Mouse (Mus musculus): ENCODE measurements around the gene Efcab6.

DNA sequence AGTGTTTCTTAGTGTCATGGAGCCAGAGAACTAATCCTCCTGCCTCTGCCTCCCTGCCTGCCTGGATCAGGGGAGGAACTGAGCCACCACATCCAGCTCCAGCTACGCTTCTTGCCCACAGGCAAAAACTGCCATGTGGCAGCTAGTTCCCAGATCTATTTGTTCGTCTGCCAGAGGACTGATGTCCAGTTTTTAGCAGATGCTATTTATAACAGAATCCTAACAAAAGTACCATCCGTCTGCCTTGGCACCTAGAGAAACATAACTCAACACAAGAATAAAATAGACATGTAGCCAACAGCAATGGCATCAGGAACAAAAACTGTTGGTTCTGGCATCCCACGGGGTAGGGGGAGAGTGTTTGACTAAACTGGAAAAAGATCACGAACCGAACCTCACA, 6.3 kb downstream of the Efcab6 start:
- TF ChIP-seq MAFK (IDR thresholded peaks at IDR 0.05; ENCODE audit: insufficient read depth, low read depth, low read length), result no peak
- no peak for TF ChIP-seq ZC3H11A (IDR thresholded peaks at IDR 0.05; ENCODE audit: borderline replicate concordance, low read depth, low read length)

Measured in ES-E14 (cell line).